Mouse (Mus musculus) ovary, postnatal 10 days (tissue): ENCODE data around the gene Hdac9.

ENCODE experiments used
- DNase-seq: peaks from one replicate; pipeline ENCODE4 v3.0.0; 2022; ENCODE audit warnings: low spot score

The Hdac9 gene

DNA sequence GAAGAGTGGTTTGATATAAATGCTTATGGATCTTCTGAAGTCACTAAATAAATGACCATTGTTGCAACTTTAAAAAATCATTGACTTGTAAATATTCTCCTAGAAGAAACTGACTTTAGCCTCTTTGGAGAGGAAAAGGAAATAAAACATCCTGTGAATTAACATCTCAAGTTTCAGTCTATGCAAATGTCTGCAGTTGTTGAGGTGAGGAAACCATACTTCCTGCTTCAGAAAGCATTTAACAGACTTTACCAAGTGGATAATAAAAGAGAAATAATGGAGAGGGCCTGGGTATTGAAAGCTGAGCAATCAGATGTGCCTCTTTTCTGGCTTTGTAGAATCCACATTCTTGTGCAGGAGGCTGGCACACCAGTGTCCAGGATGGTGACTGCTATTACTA lies 110.4 kb downstream of the Hdac9 start:
- no peak for DNase-seq

DNA sequence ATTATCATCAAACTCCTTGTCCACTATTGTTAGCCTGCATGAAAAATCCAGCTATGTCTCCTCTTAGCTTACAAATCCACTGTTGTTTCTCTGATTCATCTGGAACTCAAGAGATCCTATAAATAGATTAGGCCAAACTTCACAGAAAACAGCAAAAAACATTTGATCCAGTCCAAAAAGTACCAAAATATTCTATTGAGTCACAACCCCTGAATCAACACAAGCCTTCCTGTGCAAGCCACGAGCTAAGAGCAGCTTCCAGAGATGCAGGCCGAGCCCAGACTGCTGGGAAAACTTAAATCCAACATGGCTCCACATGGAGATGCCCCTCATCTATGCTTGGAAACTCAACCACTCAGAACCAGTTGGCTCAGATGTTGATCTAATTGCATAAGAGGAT lies 113.2 kb downstream of the Hdac9 start:
- DNase-seq, result no peak

- no peak for DNase-seq
Measured at GRCm38 (mm10) chr12:34802308-34802707, 114.6 kb downstream of the Hdac9 start.

- DNase-seq, result no peak
Measured at GRCm38 (mm10) chr12:34801752-34802151, 115.1 kb downstream of the Hdac9 start.

DNA sequence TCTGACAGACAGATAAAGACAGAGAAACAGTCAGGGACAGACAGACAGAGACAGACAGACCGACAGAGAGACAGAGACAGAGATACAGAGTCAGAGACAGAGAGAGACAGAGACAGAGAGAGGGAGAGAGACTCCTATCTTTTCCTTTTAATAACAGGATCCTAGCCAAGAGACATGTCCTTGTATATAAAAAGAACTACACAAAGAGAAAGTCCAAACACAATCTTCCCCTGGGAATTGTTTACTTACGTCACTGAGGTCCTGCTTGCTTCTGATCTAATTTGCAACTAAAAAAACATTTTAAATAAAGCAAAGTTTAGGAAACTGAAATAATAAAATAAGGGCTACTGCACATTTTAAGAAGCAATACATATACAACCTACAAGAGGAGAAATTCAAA lies 119.5 kb downstream of the Hdac9 start:
- no peak for DNase-seq

DNA sequence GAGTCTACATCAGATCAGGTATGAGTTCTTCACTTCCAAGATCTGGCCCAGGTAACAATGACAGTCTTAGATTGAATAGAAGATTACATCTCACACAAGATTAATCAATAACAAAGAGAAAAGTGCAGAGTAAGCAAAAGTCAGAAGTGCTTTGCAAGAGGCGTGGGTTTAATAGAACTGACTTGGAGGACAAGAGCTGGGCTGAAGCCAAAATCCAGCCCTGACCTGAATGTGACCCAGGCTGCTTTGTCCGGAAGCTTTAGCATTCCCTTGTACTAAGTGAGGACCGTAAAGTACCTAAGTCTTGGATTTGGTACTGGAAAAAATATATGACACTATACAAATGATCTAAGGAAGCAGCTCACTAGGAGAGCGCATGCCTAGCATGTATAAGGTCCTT lies 121.4 kb downstream of the Hdac9 start:
- no peak for DNase-seq

DNA sequence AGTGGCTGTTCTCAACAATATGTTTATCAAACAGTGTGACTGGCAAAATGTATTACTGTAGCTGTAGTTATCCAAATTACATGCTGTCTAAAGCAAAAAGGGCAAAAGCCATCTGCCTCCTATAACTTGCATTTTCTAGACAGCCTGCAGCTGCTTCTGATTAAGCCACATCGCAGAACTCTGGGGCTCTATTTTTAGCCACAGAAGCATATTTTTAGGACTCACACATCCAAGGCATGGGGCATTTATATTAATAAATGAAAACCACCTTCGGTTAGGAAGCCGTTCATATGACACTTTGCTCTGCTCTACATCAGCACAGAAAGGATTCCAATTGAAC lies 124.8 kb downstream of the Hdac9 start:
- no peak for DNase-seq

DNA sequence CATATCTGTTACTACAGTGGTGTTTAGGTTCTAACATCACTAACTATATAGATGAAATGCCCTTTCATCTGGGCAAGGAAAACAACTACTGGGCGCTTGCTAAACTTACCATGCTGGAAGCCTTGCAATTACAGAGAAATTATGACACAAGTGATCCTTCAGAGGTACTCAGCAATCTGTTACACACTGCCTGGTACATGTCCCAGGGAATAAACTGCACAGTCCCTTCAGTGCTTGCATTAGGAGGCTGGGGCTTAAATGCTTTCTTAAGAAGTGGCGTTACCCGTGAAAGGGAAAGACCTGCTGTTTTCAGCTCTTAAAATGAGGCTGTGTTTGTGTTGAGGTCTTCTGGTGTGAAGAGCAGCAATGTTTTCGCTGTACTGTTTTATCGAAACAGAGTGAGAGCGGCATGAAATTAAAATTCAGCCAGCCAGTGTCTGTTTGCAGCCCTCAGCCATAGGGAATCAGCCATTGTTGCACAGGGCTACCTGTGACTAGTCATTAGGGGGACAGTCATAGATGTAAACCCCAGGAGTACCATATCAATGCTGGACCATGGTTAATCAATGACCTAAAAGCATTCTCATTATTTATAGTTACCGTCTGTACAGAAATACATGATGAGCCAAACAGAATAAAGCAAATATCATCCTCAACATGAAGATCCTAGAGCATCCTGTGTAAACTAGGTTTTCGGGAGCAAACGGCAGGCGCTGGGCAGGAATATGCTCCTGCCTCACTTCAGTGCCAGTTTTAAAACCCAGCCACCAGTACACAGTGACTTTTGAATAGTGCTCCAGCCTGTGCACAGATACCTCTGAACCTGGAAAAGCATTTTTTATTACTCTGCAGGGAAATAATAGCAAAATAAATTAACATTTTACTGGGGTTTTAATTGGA lies 125.4 kb downstream of the Hdac9 start:
- no peak for DNase-seq

- DNase-seq, result no peak
Measured at GRCm38 (mm10) chr12:34789031-34789982, 127.6 kb downstream of the Hdac9 start.

DNA sequence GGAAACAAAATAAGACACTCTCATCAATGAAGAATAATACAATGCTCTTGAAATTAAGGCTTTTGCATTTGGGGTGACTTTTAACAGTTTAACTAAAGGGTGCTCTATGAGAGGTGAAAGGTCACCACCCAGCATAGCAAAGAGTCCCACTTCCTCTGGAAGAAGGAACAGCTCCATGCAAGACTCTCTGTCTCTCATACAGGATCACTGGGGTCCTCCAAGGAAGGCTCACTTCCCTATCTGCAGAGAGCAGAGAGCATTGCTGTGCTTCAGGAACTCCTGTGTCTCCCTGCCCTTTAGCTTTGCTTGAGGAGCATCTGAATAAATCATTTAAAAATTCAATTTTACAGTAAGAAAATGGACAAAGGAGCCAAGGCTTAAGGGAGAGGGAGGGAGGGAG lies 129.5 kb downstream of the Hdac9 start:
- DNase-seq, result no peak

DNA sequence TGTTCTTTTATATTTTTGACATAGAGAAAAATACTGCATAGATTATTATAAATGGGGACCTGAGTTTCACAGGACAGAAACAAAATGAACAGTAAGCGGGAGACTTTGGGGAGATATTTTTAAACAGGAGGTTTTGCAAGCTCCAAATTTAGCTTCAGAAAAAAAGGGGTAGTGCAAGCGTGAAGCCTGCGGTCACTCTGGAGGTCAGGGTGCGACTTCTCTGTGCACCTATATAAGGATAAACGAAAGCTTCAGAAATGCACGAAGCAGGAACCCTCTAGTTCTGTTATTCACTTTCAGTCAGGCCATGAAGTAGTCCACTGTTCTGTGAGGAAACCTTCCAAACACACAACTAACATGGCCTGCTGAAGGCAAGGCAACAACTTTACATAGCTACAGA lies 133.3 kb downstream of the Hdac9 start:
- DNase-seq, result no peak

GRCm38 (mm10) chr12:34779368-34779957 lies 137.4 kb downstream of the Hdac9 start:
- DNase-seq, result no peak

- DNase-seq, result no peak
Measured at GRCm38 (mm10) chr12:34776170-34776569, 140.7 kb downstream of the Hdac9 start.

DNA sequence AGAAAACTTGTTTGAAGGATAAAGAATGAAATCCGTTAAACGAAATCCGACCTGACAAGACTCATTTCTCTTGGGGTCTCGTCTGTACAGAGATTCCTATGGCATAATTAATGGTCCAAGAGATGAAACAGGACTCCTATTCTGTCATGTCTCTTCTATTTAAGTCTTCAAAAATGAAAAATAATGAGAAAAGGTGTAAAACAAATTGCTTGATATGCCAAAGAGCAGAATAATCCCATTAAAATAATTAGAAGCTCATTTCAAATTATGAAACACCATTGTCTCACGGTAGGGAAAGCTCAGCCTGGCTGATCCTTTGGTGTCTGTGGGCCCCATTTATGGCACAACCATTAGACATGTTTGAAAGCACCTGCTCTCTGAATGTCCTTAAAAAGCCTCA lies 142.8 kb downstream of the Hdac9 start:
- DNase-seq, result no peak

GRCm38 (mm10) chr12:34767226-34767775 lies 149.6 kb downstream of the Hdac9 start:
- no peak for DNase-seq

DNA sequence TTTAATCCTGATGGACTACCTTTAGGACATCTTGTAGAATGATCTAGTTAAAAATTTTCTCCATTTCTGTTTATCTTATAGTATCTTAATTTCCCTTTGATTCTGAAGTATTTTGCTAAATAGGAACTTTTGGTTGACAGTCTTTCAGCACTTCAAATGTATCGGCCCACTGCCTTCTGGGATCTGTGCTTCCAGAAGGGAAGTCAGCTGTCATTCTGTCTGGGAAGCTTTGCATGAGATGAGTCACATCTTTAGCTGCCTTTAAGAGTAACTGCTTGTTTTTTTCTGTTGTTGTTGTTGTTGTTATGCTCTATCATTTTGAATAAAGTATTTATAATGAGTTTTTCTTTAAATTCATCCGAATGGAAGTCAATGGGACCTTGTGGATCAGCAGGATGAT lies 169.6 kb downstream of the Hdac9 start:
- DNase-seq, result no peak

- DNase-seq, result no peak
Measured at GRCm38 (mm10) chr12:34725204-34725603, 191.7 kb downstream of the Hdac9 start.

DNA sequence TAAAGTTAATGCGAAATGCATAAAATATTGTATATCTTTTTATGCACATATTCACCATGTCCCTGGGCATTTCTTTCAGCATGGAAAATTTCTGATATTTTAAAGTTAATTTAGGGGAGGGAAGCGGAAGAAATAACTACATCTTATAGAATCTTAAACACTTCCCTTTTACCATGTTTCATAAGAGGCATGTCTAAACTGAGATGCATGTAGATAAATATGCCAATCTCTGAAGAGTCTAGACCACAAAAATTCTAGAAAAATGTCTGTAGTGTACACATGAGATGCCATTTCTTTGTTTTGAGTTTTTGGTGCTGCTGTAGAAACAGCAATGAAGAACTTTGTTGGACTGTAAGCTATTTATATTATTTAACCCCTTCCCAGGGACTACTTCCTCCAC lies 192.6 kb downstream of the Hdac9 start:
- DNase-seq, result no peak

DNA sequence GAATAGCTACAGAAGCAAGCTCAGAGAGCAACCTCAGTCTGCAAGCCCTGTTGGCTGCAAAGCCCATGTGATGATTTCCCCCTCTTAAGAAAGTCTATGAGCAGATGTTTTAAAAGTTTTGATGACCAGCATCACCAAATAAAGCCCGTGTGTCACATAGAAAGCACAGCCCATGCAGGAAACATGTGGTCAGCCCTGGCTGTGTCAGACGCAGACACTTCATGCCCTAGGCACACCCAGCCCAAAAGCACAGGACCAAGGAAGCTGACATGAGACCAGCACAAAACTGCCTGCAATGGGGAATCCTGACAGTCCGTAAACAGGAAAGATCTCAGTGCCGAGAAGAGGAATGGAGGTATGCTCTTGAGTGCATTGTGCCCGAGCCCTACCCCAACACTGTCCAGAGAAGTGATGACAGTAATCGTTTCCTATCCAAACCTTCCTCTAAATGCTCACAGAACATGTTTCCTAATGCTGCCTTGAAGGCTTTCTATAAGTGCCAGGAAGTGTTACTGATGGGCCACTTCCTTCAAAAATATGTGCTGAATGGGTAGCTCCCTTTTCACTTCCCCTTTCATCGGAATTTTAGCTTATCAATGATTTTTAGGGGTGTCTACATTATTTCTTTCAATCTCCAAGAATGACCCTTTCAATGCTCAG lies 193.9 kb downstream of the Hdac9 start:
- DNase-seq, result no peak

DNA sequence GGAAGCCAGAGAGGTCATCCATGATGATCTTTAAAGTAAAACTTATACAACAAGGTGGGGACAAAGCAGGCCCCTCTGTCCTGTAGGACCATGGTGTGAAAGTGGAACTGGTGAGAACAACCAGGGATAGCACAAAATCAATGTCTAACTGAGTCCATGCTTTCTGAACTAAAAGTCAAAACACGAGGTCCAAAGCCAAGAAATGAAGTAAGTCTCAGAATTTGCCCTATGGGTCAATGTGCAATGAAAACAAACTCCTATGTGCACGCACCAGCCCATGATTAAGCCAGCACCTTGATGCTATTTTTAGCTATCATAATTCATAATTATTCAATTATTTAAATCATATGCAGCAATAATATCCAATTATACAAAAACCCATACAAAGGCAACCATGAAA lies 196.0 kb downstream of the Hdac9 start:
- no peak for DNase-seq

GRCm38 (mm10) chr12:34714266-34714939 lies 202.5 kb downstream of the Hdac9 start:
- DNase-seq, result no peak
